Mouse (Mus musculus): ENCODE measurements around the gene Nalcn. TPM values are rescaled to one million over a fixed set of nuclear protein-coding genes. Genes with fewer than 3 reads are reported as not detected.
"Not testable (repeated sequence)": the region's sequence is repeated elsewhere in the genome, so short reads cannot be mapped to it uniquely, and the experiment has no call there.

Nalcn gene
- 0.84 and 0.87 TPM in 2 replicates for polyA plus RNA-seq (2015; fragmentation: Nextera tagmentation; extraction: Ambion mirVana)

DNA sequence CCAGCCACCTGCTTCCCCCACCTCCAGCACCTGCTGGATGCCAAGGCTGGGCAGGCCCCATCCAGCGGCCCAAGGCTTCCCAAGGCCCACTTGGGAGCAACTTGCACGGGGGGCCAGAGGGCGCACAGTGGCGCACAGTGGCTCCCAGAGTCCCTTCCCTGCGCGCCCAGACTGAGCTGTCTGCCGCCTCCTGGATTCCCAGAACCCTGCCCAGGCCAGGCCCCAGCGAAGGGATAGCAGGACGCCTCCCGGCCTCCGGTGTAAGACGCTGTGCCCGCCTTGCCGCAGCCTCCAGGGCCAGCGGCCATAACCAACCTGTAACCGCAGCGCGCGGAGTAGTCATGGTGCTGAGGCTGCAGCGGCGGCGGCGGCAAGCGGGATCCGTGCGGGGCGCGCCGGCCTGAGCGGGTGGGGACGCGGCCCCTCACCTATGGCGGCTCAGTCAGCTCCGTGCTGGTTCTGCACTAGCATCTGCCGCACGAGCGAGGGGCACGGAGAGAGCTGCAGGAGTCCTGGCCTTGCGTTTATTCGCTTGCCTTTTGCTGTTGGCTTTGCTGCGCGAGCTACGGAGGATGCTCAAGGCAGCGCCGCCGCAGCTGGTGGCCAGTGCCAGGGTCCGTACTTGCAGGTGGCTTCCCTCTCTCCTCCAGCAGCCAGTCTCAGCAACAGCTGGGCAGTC is at the start of gene Nalcn:
Gene Nalcn, minus strand, starts transcription at position 644 of the 679 bp plus-strand sequence.
- no peak within 1 kb of the TSS for H3K27ac ChIP-seq
- peak within 1 kb of the TSS; percentile 75 for H3K4me2 ChIP-seq
- peak within 1 kb of the TSS; percentile 11; the same call in 1 of the 2 replicates for H3K9ac ChIP-seq
- peaks cover 8% of the 10 kb centered on the region for H3K4me1 ChIP-seq
- WGBS = 2% methylated on average over 46 of the region's 47 CpGs
- no peaks in the 10 kb centered on the region for H3K36me3 ChIP-seq
- H3K27me3 ChIP-seq = peaks cover 10% of the 10 kb centered on the region
- H3K4me3 ChIP-seq = peak within 1 kb of the TSS; percentile 40
- no peaks in the 10 kb centered on the region for H3K9me3 ChIP-seq
- ATAC-seq (ENCODE audit: insufficient number of reproducible peaks, low FRiP score, low TSS enrichment, low read depth) = peak; percentile 55; the same call in 1 of the 2 replicates

DNA sequence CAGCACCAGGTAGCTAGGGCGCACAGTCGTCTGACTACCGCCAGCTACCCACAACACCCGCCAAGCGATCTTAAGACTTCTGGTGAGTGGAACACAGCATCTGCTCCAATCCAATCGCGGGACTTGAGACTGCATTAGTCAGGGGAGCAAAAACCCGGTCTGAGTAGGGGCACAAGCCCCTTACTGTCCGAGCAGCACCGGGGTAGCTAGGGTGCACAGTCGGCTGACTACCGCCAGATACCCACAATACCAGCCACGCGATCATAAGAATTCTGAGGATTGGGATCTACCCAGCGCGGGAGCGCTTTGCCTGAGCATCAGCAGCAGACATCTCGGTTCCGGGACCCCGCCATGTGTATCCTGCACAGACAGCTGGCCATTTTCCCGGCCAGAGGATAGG is 44.1 kb upstream of the Nalcn start:
- not testable (repeated sequence) for ATAC-seq (ENCODE audit: insufficient number of reproducible peaks, low FRiP score, low TSS enrichment, low read depth); H3K27me3 ChIP-seq; H3K4me2 ChIP-seq; H3K9ac ChIP-seq; H3K9me3 ChIP-seq; H3K36me3 ChIP-seq; H3K4me1 ChIP-seq; H3K27ac ChIP-seq; H3K4me3 ChIP-seq
- WGBS = 83% methylated on average over 21 of the region's 21 CpGs

DNA sequence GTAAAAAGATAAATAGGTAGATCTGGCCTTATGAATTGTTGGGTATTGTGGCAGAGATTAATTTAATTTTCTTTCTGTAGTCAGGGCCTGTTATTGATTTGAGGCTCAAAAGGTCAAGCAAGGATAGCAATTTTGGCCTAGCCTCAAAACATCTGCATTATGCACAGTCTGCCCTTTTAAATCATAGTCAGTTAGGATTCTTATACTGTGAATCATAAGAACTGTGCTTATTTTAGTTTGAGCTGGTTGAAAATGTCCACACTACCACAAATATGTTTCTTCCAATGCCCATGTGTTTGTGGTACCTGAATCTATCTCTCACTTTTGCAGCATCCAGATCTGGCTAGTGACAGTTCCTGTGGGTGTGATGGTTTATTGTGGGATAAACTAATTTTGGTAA is 37.5 kb upstream of the Nalcn start:
- Histone ChIP-seq H3K27ac (no peak overlapping the region), H3K9me3 (no peaks in the 10 kb centered on the region), H3K4me2 (no peak overlapping the region), H3K4me1 (peaks cover 8% of the 10 kb centered on the region), H3K27me3 (no peaks in the 10 kb centered on the region), H3K9ac (no peak overlapping the region), H3K36me3 (no peaks in the 10 kb centered on the region), H3K4me3 (no peak overlapping the region)
- ATAC-seq (ENCODE audit: insufficient number of reproducible peaks, low FRiP score, low TSS enrichment, low read depth) = no peak

DNA sequence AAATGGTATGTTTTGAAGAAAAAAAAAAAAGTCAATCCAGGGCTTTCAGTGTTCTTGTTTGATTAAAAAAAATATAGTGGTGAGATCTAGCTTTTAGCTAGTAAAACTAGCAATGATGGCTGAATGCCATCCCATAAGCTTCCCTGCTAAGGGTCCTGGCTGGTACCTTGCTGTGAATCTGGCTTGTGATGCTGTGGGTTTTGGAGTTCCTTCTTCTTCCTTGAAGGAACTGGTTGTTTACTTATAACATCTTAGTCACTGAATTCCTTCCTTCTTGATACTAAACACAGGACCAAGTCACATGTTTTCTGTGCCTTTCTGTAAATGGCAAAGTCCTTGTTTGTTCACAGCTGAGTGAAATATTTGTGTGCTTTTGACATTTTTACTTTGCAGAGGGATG is 36.3 kb upstream of the Nalcn start:
- no peak for ATAC-seq (ENCODE audit: insufficient number of reproducible peaks, low FRiP score, low TSS enrichment, low read depth)
- no peak overlapping the region for H3K4me2 ChIP-seq
- H3K27me3 ChIP-seq = no peaks in the 10 kb centered on the region
- no peak overlapping the region for H3K27ac ChIP-seq
- H3K9ac ChIP-seq = no peak overlapping the region
- no peaks in the 10 kb centered on the region for H3K9me3 ChIP-seq
- H3K36me3 ChIP-seq = no peaks in the 10 kb centered on the region
- H3K4me3 ChIP-seq = no peak overlapping the region
- peaks cover 8% of the 10 kb centered on the region for H3K4me1 ChIP-seq

DNA sequence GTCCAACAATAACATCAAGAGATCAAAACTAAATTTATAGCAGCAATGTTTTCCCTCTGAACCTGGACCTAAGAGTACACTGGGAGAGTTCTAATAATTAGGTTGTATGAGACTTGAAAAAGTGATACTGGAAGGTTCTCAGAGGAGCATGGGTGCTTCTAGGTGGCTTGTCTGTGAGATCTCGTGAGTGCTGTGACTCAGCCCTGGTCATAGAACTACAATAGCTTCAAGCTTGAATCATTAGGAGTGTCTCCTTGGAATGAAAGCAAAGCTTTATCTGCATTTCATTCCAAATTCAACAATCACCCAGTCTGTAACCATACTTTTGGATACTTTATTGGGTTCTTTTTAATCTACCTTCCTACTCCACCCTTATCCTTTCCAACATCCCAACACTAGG is 35.4 kb upstream of the Nalcn start:
- no peak overlapping the region for H3K27ac ChIP-seq
- H3K9me3 ChIP-seq = no peaks in the 10 kb centered on the region
- no peaks in the 10 kb centered on the region for H3K36me3 ChIP-seq
- 65% methylated on average over 1 of the region's 1 CpGs for WGBS
- H3K9ac ChIP-seq = no peak overlapping the region
- no peak overlapping the region for H3K4me2 ChIP-seq
- peaks cover 8% of the 10 kb centered on the region for H3K4me1 ChIP-seq
- ATAC-seq (ENCODE audit: insufficient number of reproducible peaks, low FRiP score, low TSS enrichment, low read depth) = no peak
- H3K27me3 ChIP-seq = no peaks in the 10 kb centered on the region
- no peak overlapping the region for H3K4me3 ChIP-seq

DNA sequence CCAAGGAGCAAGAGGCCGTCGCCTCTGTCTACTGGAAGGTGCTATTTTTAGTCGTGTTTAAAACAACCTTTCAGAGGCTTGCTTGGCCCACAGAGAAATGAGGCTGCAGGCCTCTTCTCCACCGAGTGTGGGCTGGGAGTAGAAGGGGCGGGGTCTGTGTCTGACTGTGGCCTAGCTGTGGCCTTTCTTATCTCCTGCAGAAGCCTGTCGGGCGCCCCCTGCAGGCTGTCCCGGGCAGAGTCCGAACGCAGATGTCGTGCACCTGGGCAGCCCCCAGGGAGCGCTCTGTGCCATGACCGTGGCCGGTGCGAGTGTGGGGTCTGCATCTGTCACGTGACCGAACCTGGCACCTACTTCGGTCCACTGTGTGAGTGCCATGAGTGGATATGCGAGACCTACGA is 34.1 kb upstream of the Nalcn start:
- peaks cover 8% of the 10 kb centered on the region for H3K4me1 ChIP-seq
- 20% methylated on average over 20 of the region's 20 CpGs for WGBS
- peak overlapping the region; percentile 29 for H3K4me2 ChIP-seq
- no peaks in the 10 kb centered on the region for H3K27me3 ChIP-seq
- peak overlapping the region; percentile 33 for H3K27ac ChIP-seq
- no peak overlapping the region for H3K9ac ChIP-seq
- no peaks in the 10 kb centered on the region for H3K9me3 ChIP-seq
- no peaks in the 10 kb centered on the region for H3K36me3 ChIP-seq
- H3K4me3 ChIP-seq = no peak overlapping the region
- 0 out of 2 replicates have a peak, but pooled peaks have one; percentile 35 for ATAC-seq (ENCODE audit: insufficient number of reproducible peaks, low FRiP score, low TSS enrichment, low read depth)

DNA sequence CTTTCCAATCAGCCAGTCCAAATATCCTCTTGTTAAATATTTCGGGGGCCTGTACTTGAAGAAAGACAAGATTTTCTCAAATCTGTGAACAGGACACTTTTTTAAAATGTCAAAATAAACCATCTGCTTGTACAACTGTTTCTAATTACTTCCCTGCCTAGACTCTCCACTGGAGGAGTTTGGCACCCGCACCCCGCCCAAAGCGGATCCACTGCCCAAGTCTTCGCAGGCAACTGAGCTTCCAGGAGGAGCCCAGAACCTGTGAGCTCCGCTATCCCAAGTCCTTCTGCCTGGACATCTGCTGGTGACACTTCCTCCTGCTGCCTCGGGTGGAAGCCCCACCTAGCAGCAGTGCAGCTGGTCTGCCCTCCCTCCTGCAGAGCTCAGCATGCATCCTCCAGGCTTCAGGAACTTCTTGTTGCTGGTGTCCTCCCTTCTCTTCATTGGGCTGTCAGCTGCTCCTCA is 33.0 kb upstream of the Nalcn start, which contains the start of gene Itgbl1:
Gene Itgbl1, plus strand, starts transcription at position 51 of the 465 bp plus-strand sequence.
- Histone ChIP-seq H3K27ac (peak within 1 kb of the TSS; percentile 27; the same call in 1 of the 2 replicates), H3K4me1 (peaks cover 8% of the 10 kb centered on the region), H3K9me3 (no peaks in the 10 kb centered on the region), H3K4me2 (0 out of 2 replicates have a peak within 1 kb of the TSS, but pooled peaks have one; percentile 7), H3K9ac (no peak within 1 kb of the TSS), H3K36me3 (no peaks in the 10 kb centered on the region), H3K27me3 (no peaks in the 10 kb centered on the region), H3K4me3 (peak within 1 kb of the TSS; percentile 10; the same call in 1 of the 2 replicates)
- WGBS = 19% methylated on average over 7 of the region's 7 CpGs
- ATAC-seq (ENCODE audit: insufficient number of reproducible peaks, low FRiP score, low TSS enrichment, low read depth) = no peak

DNA sequence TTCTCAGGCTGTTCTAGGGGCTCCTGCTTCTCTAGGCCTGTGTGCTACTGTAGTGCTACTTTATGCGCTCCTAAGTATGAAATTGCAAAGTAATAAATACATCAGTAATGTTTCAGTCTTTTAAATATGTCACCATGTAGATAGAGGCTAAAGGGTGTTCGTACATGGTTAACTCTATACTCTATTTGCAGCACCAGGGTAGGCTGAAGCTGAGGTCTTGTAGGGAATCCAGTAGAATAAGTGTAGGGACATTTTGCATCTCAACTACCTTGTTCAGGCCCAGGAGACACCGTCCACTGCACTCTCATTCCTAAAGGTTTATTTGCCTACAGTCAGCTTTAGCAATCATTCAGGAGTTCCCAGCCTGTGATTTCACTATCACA is 227 bp upstream of the Nalcn start:
- 58% methylated on average over 3 of the region's 3 CpGs for WGBS
- no peak for ATAC-seq (ENCODE audit: insufficient number of reproducible peaks, low FRiP score, low TSS enrichment, low read depth)

DNA sequence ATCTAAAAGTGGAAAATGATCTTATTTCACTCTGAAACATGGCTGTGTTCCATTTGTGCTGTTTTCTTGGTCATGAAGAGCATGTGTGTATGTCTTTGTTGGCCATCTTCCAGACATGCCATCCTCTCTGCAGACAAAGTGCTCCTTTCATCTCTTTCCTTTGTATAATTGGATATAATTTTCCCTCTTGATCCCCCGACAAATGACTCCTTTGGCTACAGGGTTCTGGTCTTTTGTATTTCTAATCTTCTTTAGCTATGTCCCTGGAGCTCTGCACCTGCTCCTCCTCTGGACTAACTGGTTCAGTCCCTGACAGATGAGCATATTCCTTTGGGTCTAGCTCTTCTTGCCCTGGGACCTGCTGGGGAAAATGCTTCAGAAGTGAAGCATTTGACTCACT is 4.0 kb downstream of the Nalcn start:
- Histone ChIP-seq H3K9ac (no peak overlapping the region), H3K27me3 (peaks cover 10% of the 10 kb centered on the region), H3K27ac (no peak overlapping the region), H3K9me3 (no peaks in the 10 kb centered on the region), H3K4me3 (no peak overlapping the region), H3K36me3 (no peaks in the 10 kb centered on the region), H3K4me2 (no peak overlapping the region), H3K4me1 (peaks cover 8% of the 10 kb centered on the region)
- no peak for ATAC-seq (ENCODE audit: insufficient number of reproducible peaks, low FRiP score, low TSS enrichment, low read depth)
- 38% methylated on average over 1 of the region's 1 CpGs for WGBS

More for the DNA sequence above, 227 bp upstream of the Nalcn start:
- Histone ChIP-seq H3K4me3 (peak overlapping the region; percentile 40), H3K9ac (no peak overlapping the region), H3K27ac (no peak overlapping the region), H3K4me2 (peak overlapping the region; percentile 75), H3K9me3 (no peaks in the 10 kb centered on the region), H3K36me3 (no peaks in the 10 kb centered on the region), H3K27me3 (peaks cover 10% of the 10 kb centered on the region), H3K4me1 (peaks cover 8% of the 10 kb centered on the region)

DNA sequence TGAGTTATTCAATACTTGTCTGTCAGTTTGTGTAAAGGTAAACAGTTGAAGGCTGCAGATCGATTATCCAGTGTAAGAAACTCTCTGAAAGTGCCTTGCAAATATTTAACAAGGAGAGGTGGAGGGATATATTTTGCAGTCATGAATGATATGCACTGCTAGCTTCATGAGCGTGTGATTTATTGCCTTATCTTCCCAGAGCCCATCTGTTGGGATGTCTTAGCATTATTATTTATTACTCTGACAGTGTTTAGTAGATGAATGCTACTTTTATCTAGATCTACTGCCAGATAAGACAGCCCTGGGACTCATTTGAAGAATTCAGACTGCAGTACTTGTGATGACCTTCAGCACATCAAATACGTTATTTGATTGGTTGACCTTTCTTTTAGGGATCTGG is 31.7 kb downstream of the Nalcn start:
- H3K36me3 ChIP-seq = no peaks in the 10 kb centered on the region
- no peaks in the 10 kb centered on the region for H3K27me3 ChIP-seq
- H3K9me3 ChIP-seq = no peaks in the 10 kb centered on the region
- 61% methylated on average over 3 of the region's 3 CpGs for WGBS
- no peak overlapping the region for H3K9ac ChIP-seq
- H3K4me3 ChIP-seq = no peak overlapping the region
- ATAC-seq (ENCODE audit: insufficient number of reproducible peaks, low FRiP score, low TSS enrichment, low read depth) = no peak
- no peak overlapping the region for H3K27ac ChIP-seq
- no peak overlapping the region for H3K4me2 ChIP-seq
- H3K4me1 ChIP-seq = no peaks in the 10 kb centered on the region

DNA sequence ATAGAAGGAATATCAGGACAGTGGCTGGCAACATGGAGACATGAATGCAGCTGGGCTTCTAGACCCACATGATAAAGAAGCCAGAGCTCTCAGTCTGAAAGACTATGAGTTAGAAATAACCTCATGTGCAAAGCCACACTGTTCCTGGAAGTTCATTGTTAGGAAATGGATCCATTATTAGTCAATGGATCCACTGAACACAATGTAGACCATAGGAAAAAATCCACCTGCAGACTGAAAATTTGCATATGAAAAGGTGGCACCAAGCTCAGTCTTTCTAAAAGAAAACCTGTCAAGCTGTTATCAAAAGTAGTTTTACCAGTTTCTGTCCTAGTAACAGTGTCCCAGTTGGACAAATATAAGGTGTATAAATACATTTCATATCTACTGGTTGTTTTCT is 39.5 kb downstream of the Nalcn start:
- Histone ChIP-seq H3K4me1 (no peaks in the 10 kb centered on the region), H3K9ac (no peak overlapping the region), H3K9me3 (no peaks in the 10 kb centered on the region; the same call in 1 of the 2 replicates), H3K36me3 (no peaks in the 10 kb centered on the region), H3K4me3 (no peak overlapping the region), H3K27me3 (no peaks in the 10 kb centered on the region), H3K27ac (no peak overlapping the region), H3K4me2 (no peak overlapping the region)
- ATAC-seq (ENCODE audit: insufficient number of reproducible peaks, low FRiP score, low TSS enrichment, low read depth) = no peak

DNA sequence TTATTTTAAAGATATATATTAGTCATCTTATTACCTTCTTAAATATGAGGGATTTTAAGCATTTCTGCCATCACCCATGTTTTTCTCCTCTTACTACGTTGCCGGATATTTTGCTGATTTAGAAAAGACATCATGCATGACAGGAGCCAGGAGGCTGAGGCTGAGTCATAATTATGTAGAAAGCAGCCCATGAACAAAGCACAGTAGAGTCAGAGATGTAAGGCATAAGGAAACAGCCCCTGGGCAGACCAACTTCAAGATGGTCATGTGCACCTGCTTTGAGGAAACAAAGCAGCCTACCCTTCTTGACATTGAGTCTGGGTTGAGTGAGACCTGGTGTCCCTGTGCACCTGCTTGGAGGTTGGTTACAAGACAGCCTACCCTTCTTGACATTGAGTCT is 44.5 kb downstream of the Nalcn start:
- no peak for ATAC-seq (ENCODE audit: insufficient number of reproducible peaks, low FRiP score, low TSS enrichment, low read depth)
- H3K4me3 ChIP-seq = no peak overlapping the region
- WGBS = 77% methylated on average over 2 of the region's 2 CpGs
- H3K27ac ChIP-seq = no peak overlapping the region
- H3K9ac ChIP-seq = no peak overlapping the region
- H3K9me3 ChIP-seq = no peaks in the 10 kb centered on the region; the same call in 1 of the 2 replicates
- no peaks in the 10 kb centered on the region for H3K36me3 ChIP-seq
- no peaks in the 10 kb centered on the region for H3K4me1 ChIP-seq
- no peak overlapping the region for H3K4me2 ChIP-seq
- H3K27me3 ChIP-seq = no peaks in the 10 kb centered on the region
